Mouse (Mus musculus): ENCODE measurements around the gene Grsf1. TPM values are rescaled to one million over a fixed set of nuclear protein-coding genes. Genes with fewer than 3 reads are reported as not detected.

Gene Grsf1
- 64.4 and 67.5 TPM in 2 replicates for polyA plus RNA-seq (2016; fragmentation: Nextera tagmentation; extraction: Ambion mirVana)

DNA sequence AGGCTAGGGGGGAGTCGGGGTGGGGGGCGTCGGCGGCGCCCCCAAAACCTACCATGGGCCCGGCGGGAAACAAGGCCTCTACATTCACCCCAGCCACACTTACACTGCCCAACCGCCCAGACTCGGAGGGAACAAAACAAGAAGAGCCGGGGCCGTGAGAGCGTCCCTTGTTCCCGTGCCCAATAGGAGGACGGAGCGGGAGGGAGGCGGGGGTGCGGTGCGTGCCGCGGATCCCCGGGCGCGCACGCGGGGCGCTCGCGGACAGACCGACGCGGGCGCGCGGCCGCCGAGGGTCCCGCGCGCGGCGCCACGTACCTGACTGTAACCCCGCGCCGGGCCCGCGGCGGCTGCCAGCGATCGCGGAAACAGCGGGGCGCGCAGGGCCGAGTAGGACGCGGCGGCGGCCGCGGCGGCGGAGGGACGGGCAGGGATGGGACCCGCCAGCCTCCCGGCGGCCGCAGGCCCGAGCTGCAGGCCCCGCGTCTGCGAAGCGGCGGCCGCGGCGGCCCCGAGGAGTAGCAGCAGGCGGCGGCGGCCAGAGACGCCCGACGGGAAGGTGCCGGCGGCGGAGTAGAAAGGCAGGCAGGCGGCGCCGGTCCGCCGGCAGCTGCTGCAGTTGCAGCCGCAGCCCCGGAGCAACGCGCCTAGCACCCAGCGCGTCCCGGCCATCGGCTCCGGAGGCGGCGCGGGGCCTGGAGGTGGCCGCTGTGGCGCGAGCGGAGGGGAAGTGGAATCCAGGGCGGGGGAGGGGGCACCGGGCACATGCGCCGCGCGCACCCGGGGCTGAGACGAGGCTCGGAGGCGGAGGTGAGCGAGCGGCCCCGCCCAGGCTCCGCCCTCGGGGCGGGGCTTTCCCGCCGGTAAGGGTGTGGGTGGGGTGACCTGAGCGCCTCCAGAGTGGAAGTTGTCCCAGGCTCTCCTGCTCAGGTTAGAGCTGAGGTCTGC lies at the start of gene Grsf1:
Gene Grsf1 (minus strand): TSS at position 729 of the 945 bp plus-strand sequence.
- Histone ChIP-seq H3K4me1 (peaks cover 39% of the 10 kb centered on the region), H3K9me3 (replicated peaks) (no peaks in the 10 kb centered on the region), H3K27ac (peak within 1 kb of the TSS; percentile 99), H3K36me3 (peaks cover 29% of the 10 kb centered on the region), H3K4me3 (peak within 1 kb of the TSS; percentile 96), H3K27me3 (ENCODE audit: low read depth, poor library complexity, severe bottlenecking) (no peaks in the 10 kb centered on the region)
- WGBS: 2% methylated on average over 122 of the region's 127 CpGs
- DNase-seq (ENCODE audit: low spot score): peak; percentile 94

- H3K27me3 ChIP-seq (ENCODE audit: low read depth, poor library complexity, severe bottlenecking): no peaks in the 10 kb centered on the region
- peaks cover 8% of the 10 kb centered on the region for H3K36me3 ChIP-seq
- H3K4me3 ChIP-seq: no peak overlapping the region
- no peaks in the 10 kb centered on the region for H3K9me3 ChIP-seq (replicated peaks)
- H3K27ac ChIP-seq: no peak overlapping the region
- peaks cover 15% of the 10 kb centered on the region for H3K4me1 ChIP-seq
- 74% methylated on average over 3 of the region's 3 CpGs for WGBS
- DNase-seq (ENCODE audit: low spot score): no peak
Observed at GRCm38 (mm10) chr5:88724030-88724429, 48.1 kb upstream of the Grsf1 start.

GRCm38 (mm10) chr5:88722213-88722600 lies 46.2 kb upstream of the Grsf1 start:
- Histone ChIP-seq H3K27me3 (ENCODE audit: low read depth, poor library complexity, severe bottlenecking) (no peaks in the 10 kb centered on the region), H3K27ac (peak overlapping the region; percentile 95; the same call in 1 of the 2 replicates), H3K9me3 (replicated peaks) (no peaks in the 10 kb centered on the region), H3K36me3 (peaks cover 8% of the 10 kb centered on the region), H3K4me3 (peak overlapping the region; percentile 96), H3K4me1 (peaks cover 15% of the 10 kb centered on the region)
- DNase-seq (ENCODE audit: low spot score): no peak
- 33% methylated on average over 4 of the region's 4 CpGs for WGBS

- Histone ChIP-seq H3K36me3 (peaks cover 8% of the 10 kb centered on the region), H3K4me3 (peak overlapping the region; percentile 96), H3K9me3 (replicated peaks) (no peaks in the 10 kb centered on the region), H3K27ac (peak overlapping the region; percentile 95), H3K4me1 (peaks cover 15% of the 10 kb centered on the region), H3K27me3 (ENCODE audit: low read depth, poor library complexity, severe bottlenecking) (no peaks in the 10 kb centered on the region)
- DNase-seq (ENCODE audit: low spot score): peak; percentile 58
- WGBS: 3% methylated on average over 31 of the region's 31 CpGs
Observed at GRCm38 (mm10) chr5:88721565-88722212, 45.7 kb upstream of the Grsf1 start.

- peaks cover 7% of the 10 kb centered on the region for H3K36me3 ChIP-seq
Observed at GRCm38 (mm10) chr5:88721003-88721475, 45.1 kb upstream of the Grsf1 start.

GRCm38 (mm10) chr5:88720116-88721002 lies 44.4 kb upstream of the Grsf1 start, which contains the start of gene Mob1b:
Mob1b (plus strand) TSS chr5:88720855.
- peak; percentile 97 for DNase-seq (ENCODE audit: low spot score)
- peak within 1 kb of the TSS; percentile 96 for H3K4me3 ChIP-seq
- no peaks in the 10 kb centered on the region for H3K36me3 ChIP-seq
- WGBS: 1% methylated on average over 54 of the region's 54 CpGs
- peak within 1 kb of the TSS; percentile 95 for H3K27ac ChIP-seq
- H3K27me3 ChIP-seq (ENCODE audit: low read depth, poor library complexity, severe bottlenecking): no peaks in the 10 kb centered on the region
- peaks cover 15% of the 10 kb centered on the region for H3K4me1 ChIP-seq
- H3K9me3 ChIP-seq (replicated peaks): no peaks in the 10 kb centered on the region

More at GRCm38 (mm10) chr5:88721003-88721475, 45.1 kb upstream of the Grsf1 start:
- no peak for DNase-seq (ENCODE audit: low spot score)
- Histone ChIP-seq H3K4me1 (peaks cover 15% of the 10 kb centered on the region), H3K9me3 (replicated peaks) (no peaks in the 10 kb centered on the region), H3K27ac (peak overlapping the region; percentile 95), H3K27me3 (ENCODE audit: low read depth, poor library complexity, severe bottlenecking) (no peaks in the 10 kb centered on the region), H3K4me3 (peak overlapping the region; percentile 96)
- under 1% methylated on average over 38 of the region's 38 CpGs for WGBS

GRCm38 (mm10) chr5:88716983-88717382 lies 41.0 kb upstream of the Grsf1 start:
- Histone ChIP-seq H3K4me1 (peaks cover 7% of the 10 kb centered on the region), H3K9me3 (replicated peaks) (no peaks in the 10 kb centered on the region), H3K4me3 (no peak overlapping the region), H3K27me3 (ENCODE audit: low read depth, poor library complexity, severe bottlenecking) (no peaks in the 10 kb centered on the region), H3K27ac (no peak overlapping the region), H3K36me3 (no peaks in the 10 kb centered on the region)
- DNase-seq (ENCODE audit: low spot score): no peak
- WGBS: 92% methylated on average over 2 of the region's 2 CpGs

GRCm38 (mm10) chr5:88712328-88712727 lies 36.4 kb upstream of the Grsf1 start:
- no peaks in the 10 kb centered on the region for H3K36me3 ChIP-seq
- H3K27me3 ChIP-seq (ENCODE audit: low read depth, poor library complexity, severe bottlenecking): no peaks in the 10 kb centered on the region
- H3K4me1 ChIP-seq: peaks cover 12% of the 10 kb centered on the region
- H3K27ac ChIP-seq: no peak overlapping the region
- H3K9me3 ChIP-seq (replicated peaks): no peaks in the 10 kb centered on the region
- no peak overlapping the region for H3K4me3 ChIP-seq
- WGBS: 80% methylated on average over 6 of the region's 6 CpGs
- no peak for DNase-seq (ENCODE audit: low spot score)

GRCm38 (mm10) chr5:88711618-88712224 lies 35.8 kb upstream of the Grsf1 start:
- DNase-seq (ENCODE audit: low spot score): no peak
- H3K4me1 ChIP-seq: peaks cover 12% of the 10 kb centered on the region
- 37% methylated on average over 10 of the region's 10 CpGs for WGBS
- H3K9me3 ChIP-seq (replicated peaks): no peaks in the 10 kb centered on the region
- H3K4me3 ChIP-seq: no peak overlapping the region
- no peaks in the 10 kb centered on the region for H3K36me3 ChIP-seq
- no peaks in the 10 kb centered on the region for H3K27me3 ChIP-seq (ENCODE audit: low read depth, poor library complexity, severe bottlenecking)
- H3K27ac ChIP-seq: no peak overlapping the region

GRCm38 (mm10) chr5:88711128-88711527 lies 35.2 kb upstream of the Grsf1 start:
- no peak overlapping the region for H3K27ac ChIP-seq
- H3K36me3 ChIP-seq: no peaks in the 10 kb centered on the region
- no peaks in the 10 kb centered on the region for H3K9me3 ChIP-seq (replicated peaks)
- no peak for DNase-seq (ENCODE audit: low spot score)
- no peaks in the 10 kb centered on the region for H3K27me3 ChIP-seq (ENCODE audit: low read depth, poor library complexity, severe bottlenecking)
- H3K4me1 ChIP-seq: peaks cover 12% of the 10 kb centered on the region
- H3K4me3 ChIP-seq: no peak overlapping the region

DNA sequence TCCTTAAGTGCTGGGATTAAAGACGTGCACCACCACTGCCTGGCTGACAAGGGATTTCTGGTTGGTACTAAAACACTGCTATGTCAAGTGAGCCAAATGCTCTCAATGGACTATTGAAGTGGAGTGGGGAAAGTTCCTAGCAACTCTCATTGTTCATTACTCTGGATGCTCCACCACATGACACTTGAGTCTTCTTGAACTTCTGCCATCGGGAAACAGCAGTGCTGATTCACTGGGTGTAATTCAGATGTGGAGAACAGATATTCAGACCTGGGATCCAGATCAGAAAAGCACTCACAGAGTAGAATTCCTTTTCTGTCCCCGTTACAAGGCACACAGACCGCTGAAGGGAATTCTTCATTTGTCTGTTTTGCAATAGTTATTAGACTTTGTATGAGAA lies 27.6 kb upstream of the Grsf1 start:
- DNase-seq (ENCODE audit: low spot score): no peak
- no peak overlapping the region for H3K4me3 ChIP-seq
- H3K27ac ChIP-seq: no peak overlapping the region
- no peaks in the 10 kb centered on the region for H3K9me3 ChIP-seq (replicated peaks)
- 88% methylated on average over 4 of the region's 4 CpGs for WGBS
- H3K4me1 ChIP-seq: no peaks in the 10 kb centered on the region
- H3K27me3 ChIP-seq (ENCODE audit: low read depth, poor library complexity, severe bottlenecking): no peaks in the 10 kb centered on the region
- no peaks in the 10 kb centered on the region for H3K36me3 ChIP-seq

DNA sequence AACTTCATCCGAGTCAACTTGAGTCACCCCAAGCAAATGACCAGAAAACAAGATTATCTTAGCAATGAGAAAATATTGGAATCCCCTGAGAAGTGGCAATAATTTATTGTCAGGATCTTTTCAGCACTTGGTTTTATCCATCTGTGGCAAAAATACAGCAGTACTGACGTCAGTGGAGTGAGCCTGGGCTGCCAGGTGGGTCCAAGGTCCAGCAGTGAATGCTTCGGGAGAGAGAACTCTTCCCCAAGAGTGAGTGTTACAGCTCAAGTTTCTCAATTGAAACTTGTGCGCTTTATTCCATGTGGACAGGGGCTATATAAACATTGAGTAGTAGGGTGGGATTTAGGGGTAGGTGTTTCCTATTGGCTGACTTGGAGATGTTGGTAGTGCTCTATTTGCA lies 26.1 kb upstream of the Grsf1 start:
- H3K4me1 ChIP-seq: no peaks in the 10 kb centered on the region
- H3K9me3 ChIP-seq (replicated peaks): no peaks in the 10 kb centered on the region
- no peak for DNase-seq (ENCODE audit: low spot score)
- no peak overlapping the region for H3K27ac ChIP-seq
- 85% methylated on average over 4 of the region's 4 CpGs for WGBS
- H3K4me3 ChIP-seq: no peak overlapping the region
- no peaks in the 10 kb centered on the region for H3K36me3 ChIP-seq
- no peaks in the 10 kb centered on the region for H3K27me3 ChIP-seq (ENCODE audit: low read depth, poor library complexity, severe bottlenecking)
